Mouse (Mus musculus) 3T3-L1 (cell line): ENCODE measurements at regions not wholly inside any gene's neighbourhood (a gene's known extent, or its start where the extent isn't known, plus 50 kb on each side); places are given as distances from the start of the nearest gene placed in this dataset.

ENCODE experiments used
- DNase-seq: peaks from one replicate; pipeline ENCODE4 v3.0.0-alpha.2; 2015; ENCODE audit warnings: low read depth, low spot score

- no peak for DNase-seq
Observed at GRCm38 (mm10) chr14:72113377-72113993, 378.2 kb downstream of the Gm9195 start.

- DNase-seq, result no peak
Observed at GRCm38 (mm10) chr14:72110689-72111088, 380.9 kb downstream of the Gm9195 start.

DNA sequence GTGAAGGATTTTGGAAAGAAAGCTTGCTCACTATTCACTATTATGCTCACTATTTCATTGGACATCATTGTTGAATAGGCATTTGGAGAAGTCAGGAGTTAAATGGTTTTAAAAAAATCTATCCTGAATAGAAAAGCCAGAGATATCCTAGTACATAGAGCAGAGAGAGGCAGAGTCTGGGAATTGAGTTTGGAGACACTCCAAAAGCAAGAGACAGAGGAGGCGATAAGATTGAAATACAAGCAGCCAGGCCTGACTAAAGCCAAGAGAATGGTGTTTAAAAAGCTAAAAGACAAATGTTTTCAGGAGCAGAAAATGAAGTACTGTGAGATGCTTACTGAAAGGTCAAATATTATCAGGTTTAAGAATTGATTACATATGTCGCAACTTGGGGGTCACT is 400.1 kb downstream of the Gm9195 start:
- DNase-seq, result no peak

DNA sequence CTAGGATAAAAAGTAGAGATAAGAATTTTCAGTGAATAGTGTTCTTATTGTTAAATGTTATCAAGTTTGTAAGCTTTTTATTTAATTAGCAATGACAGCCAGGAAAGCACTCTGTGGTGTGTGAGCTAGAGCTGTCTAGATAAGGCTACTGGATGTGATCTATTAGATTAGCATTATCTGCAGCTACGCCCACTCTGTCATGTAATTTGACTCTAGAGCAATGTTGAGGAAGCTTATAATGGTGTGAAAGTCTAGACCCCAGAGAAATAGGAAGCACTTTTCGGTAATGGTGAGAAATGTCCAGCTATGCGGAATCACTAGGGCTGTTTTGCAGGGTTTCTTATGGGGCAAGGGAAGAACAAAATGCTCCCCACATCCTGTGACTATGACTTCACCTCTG is 410.2 kb downstream of the Gm9195 start:
- DNase-seq, result no peak

GRCm38 (mm10) chr14:72064111-72064812 is 427.4 kb downstream of the Gm9195 start:
- no peak for DNase-seq

DNA sequence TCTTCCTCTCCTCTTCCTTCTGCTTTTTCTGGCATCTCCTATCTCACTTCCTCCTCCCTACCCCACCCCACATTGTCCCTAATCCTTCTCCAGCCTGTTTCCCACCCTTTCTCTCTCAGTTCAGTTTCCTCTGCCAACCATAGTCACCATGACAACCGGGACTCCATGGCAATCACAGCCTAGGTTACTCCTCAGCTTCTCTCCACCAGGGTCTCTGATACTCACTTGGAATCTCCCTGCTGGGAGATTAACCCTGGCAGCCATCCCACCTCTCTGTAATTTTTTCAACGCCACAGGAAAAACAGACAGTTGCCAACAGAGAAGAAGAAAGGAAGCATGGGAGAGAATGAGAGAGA is 448.8 kb downstream of the Gm9195 start:
- no peak for DNase-seq

DNA sequence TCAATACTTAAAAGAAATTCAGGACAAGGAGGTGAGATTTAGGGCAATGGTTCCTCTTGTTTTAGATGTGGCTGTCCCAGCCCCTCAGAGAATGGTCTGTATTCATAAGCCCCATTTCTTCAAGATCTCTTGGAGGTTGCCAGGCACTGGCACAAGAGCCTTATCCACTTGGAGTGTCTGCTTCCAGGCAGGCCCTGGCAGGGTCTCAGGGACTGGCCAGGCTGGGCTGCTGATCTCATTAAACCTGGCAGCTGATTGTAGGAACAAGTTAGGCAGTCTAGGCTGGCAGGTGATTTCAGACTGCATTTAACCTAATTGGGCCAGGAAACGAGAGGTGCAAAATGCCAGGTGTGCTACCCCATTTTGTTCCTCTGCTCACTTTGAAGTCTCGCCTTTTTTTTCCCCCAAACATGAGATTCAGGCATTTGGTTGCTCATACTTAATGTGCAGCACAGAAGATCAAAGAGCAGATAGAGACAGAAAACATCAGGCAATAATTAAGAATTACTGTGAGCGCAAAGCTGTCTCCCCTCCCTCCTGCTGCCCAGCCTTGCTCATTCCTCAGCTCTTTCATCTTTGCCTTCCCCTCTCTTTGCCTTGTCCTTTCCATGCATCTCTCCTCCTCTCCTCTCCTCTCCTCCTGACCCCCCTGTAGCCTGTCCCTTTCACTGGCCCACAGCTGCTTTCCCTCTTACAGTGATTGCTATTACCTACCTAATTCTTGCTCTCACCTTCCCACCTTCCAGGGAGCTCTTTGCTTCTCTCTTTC is 449.3 kb downstream of the Gm9195 start:
- DNase-seq, result no peak

GRCm38 (mm10) chr14:72030396-72030795 is 461.2 kb downstream of the Gm9195 start:
- DNase-seq, result no peak

GRCm38 (mm10) chr14:72027362-72028020 is 464.1 kb downstream of the Gm9195 start:
- DNase-seq, result no peak

DNA sequence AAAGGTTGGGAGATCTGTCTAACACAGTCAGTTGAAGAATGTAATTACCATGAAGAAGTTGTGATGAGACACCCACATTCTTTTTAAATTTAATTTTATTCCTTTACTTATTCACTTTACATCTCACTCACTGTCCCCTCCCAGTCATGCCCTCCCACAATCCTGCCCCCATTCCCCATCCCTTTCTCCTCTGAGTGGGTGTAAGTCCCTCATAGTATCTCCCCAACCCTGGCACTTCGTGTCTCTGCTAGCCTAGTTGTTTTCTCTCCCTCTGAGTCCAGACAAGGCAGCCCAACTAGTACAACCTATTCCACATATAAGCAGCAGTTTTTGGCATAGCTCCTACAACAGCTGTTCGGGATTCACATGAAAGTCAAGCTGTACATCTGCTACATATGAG is 487.3 kb downstream of the Gm9195 start:
- no peak for DNase-seq

DNA sequence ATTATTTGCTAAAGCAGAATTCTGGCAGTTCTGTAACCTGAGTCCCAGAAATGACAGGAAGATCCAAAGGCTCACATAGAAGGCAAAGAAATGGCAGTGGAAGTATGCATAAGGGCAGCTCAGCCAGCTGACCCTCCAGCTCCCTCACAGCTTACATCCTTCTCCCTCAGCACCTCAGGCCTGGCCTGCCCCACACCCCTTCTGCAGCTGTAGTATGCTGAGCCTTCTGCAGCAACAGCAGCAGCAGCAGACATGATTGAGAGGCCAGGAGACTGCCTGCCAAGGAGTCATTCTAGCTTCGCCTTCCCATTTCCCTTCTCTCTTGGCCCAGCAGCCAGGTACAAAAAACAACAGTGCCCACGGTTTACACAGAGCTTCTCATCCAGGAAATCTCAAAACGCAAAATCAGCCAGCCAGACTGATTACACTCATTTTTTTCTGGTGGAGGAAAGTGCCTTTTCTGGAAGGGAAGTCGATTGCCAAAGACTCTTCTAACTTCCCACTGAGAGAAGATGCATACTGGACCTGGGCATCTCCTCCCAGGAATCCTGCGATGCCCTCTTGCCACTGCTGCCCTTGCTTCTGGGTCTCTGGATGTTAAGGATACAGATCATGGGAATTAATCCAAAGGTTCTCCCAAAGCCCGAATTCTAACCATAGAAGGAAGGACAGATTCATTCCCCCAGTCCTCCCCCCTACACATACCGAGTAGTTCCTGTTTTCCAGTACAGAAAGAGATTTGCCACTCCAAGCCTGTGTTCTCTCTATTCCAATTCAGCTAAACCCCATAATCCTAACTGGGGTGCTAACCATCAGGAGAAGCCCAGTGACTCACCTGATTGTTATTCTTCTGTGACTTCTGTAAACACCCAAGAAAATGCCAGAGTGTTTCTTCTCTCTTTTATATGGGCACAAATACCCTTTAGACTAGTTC is 489.2 kb downstream of the Gm9195 start:
- DNase-seq, result no peak

DNA sequence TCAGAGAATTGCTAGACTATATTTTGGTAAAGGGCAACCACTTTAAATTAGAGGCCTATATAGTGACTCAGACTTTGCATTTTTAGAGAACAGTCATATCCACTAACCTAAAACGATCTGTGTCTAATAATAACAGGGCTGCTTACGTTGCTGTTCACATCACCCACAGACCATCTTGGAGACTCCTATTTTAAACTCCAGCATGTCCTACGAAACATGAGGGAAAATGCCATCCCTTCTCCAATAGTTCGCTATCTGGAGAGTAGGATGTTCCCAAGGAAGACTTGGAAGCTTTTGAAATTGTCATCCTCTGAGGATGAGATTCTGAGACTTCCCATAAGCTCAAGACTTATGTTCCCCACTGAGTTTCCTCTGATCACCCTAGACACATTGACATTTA is 518.6 kb downstream of the Gm9195 start:
- DNase-seq, result no peak

DNA sequence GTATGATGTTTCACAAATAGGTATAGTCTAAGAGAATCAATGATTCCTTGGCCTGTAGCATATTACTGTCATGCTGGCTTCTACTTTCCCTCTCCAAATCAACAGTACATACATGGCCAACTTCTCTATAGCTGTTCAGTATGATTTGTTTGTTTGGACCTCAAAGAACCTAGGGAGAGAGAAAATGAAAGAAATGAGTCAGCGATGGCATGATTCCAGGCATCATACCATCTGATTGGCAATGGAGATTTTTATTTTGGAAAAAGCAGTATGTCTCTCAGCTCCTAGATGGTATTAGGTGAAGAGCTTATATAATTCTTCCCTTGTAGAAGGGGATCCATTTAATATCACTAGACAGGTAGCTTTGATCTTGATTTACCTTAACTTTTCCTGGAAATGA is 519.1 kb downstream of the Gm9195 start:
- DNase-seq, result no peak

- no peak for DNase-seq
Observed at GRCm38 (mm10) chr14:71967646-71968045, 524.0 kb downstream of the Gm9195 start.

- DNase-seq, result no peak
Observed at GRCm38 (mm10) chr14:71963389-71964169, 528.1 kb downstream of the Gm9195 start.

DNA sequence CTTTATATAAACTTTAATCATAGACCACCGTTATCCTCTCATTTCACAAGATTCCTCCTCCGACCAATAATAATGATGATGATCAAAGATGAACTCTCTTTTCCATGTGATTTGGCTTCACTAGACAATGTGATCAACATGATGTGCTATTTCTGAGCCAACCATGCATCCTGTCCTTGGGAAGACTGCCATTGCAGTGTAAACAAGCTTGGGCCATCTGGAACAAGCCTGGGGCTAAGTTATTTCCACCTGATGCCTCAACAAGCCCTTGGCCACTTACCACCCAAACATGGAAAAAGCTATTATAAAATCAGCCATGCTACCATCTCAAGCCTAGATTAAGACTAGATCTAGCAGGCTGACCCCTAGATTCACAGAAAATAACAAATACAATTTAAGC is 542.9 kb downstream of the Gm9195 start:
- DNase-seq, result no peak

GRCm38 (mm10) chr14:71937157-71937485 is 554.5 kb downstream of the Gm9195 start:
- DNase-seq, result no peak

- DNase-seq, result no peak
Observed at GRCm38 (mm10) chr14:71936373-71937156, 555.1 kb downstream of the Gm9195 start.

DNA sequence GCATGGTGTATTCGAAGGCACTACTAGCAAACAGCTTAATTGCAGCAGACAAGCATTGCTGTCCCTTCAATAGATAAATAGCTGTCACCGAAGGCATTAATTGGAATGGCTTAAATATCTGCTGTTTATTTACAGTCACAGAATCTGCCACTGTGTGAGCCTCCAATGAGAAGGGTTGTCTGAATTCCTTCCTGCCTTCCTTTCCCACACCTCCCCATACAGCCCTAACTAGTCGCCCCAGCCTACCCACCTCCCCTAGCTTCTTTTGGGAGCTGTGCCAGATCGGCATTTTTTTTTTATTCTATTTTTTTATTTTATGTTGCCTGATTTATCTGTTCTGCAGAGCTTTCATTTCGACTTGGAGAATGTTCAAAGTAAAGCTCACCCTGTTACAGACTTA is 575.7 kb downstream of the Gm9195 start:
- DNase-seq, result no peak

DNA sequence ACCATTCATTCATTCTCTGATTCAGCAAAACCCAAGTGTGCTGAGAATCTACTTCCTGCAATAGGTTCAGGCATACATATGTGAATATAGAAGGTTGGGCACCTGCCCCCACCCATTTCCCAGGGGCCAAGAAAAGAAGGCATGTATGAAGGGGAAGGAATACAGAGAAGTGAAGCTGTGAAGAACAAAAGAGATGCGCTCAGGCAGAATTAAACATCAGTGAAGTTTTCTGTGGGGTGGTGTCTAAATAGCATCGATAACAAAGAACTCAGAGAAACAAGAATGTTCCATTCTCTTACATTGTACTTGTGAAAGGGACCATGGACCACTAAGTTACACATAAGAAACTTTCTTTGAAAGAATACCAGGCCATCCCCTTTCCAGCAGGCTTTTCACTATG is 580.7 kb downstream of the Gm9195 start:
- no peak for DNase-seq
